Comparison of ENCODE assay signal across 8 mouse cellular contexts in the genomic region with DNA sequence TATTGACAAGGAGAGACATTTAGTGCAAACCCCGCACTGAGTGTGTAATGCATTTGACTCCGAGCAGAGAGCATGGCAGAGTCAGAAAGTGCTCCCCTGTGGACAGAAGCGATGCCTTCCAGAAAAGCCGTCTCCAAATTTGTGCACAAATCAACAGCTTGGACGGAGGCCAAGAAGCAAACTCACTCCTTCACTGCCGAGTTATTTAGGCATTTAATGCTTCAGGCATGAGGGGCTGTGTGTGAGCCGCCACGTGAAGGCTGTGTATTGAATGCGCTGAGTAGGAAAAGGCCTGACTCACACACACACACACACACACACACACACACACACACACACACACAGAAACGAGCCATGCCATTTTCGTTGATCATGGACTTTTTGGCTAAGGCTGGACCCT.
DNase-seq lines count a peak whose midpoint lies in the region; ATAC-seq and TF ChIP-seq lines count a peak whose summit lies in the region.
"Had no signal": no experiment of that assay in that cellular context is flagged by ENCODE, and none has a peak within 500 bp of the region (broad histone marks: within the 10 kb centered on the region; RNA-seq: fewer than 3 reads in every experiment).

No protein-coding gene starts in this region.

- 28% methylated on average over 11 of the region's 11 CpGs for WGBS in lung, embryonic 14.5 days
- WGBS in intestine, embryonic 16.5 days: 41% methylated on average over 11 of the region's 11 CpGs

- H3K4me1 ChIP-seq in lung, embryonic 14.5 days (ENCODE audit: insufficient read depth): peaks cover 5% of the 10 kb centered on the region; the same call in 1 of the 2 replicates
- peaks cover 3% of the 10 kb centered on the region; the same call in 1 of the 2 replicates for H3K4me1 ChIP-seq in intestine, embryonic 16.5 days (ENCODE audit: control insufficient read depth, insufficient read depth, low read length)

- peak; percentile 94 for DNase-seq in lung, embryonic 14.5 days
- DNase-seq in lung, postnatal 25 days (ENCODE audit: low spot score): no peak
- DNase-seq in adrenal gland, postnatal 36 days: peak; percentile 48 to 60
- peak; percentile 59 to 75 for DNase-seq in cerebellum, postnatal 25 days
- DNase-seq in right cerebral cortex, adult 2 months (ENCODE audit: low spot score in 2 of 2): peak; percentile 72 to 75
- no peak for DNase-seq in urinary bladder, adult 18-20 months (ENCODE audit: low spot score in 2 of 2)

- no peaks in the 10 kb centered on the region for H3K27me3 ChIP-seq in lung, embryonic 14.5 days (ENCODE audit: insufficient read depth, low read length)
- no peaks in the 10 kb centered on the region for H3K27me3 ChIP-seq in intestine, embryonic 16.5 days (replicated peaks; ENCODE audit: control insufficient read depth, insufficient read depth, low read length)

- no peak overlapping the region for H3K9ac ChIP-seq in lung, embryonic 14.5 days
- no peak overlapping the region for H3K9ac ChIP-seq in intestine, embryonic 16.5 days (ENCODE audit: low read depth, low read length)

- no peak overlapping the region for H3K4me3 ChIP-seq in lung, embryonic 14.5 days (ENCODE audit: low read depth, low read length)
- H3K4me3 ChIP-seq in intestine, embryonic 16.5 days (ENCODE audit: low read length): no peak overlapping the region

- H3K36me3 ChIP-seq in lung, embryonic 14.5 days (ENCODE audit: insufficient read depth): no peaks in the 10 kb centered on the region
- no peaks in the 10 kb centered on the region for H3K36me3 ChIP-seq in intestine, embryonic 16.5 days (ENCODE audit: control insufficient read depth, insufficient read depth, low read length)

- TF ChIP-seq CTCF in lung, embryonic 14.5 days (IDR thresholded peaks at IDR 0.05; ENCODE audit: low read depth): no peak

- H3K4me2 ChIP-seq in lung, embryonic 14.5 days: 0 out of 2 replicates have a peak overlapping the region, but pooled peaks have one; percentile 10
- no peak overlapping the region for H3K4me2 ChIP-seq in intestine, embryonic 16.5 days (ENCODE audit: low read depth, low read length)

- peak; percentile 70; the same call in 1 of the 2 replicates for ATAC-seq in lung, embryonic 14.5 days (ENCODE audit: insufficient read depth)
- peak; percentile 38; the same call in 1 of the 2 replicates for ATAC-seq in intestine, embryonic 16.5 days

- H3K9me3 ChIP-seq in lung, embryonic 14.5 days (ENCODE audit: low read depth, low read length): no peaks in the 10 kb centered on the region
- H3K9me3 ChIP-seq in intestine, embryonic 16.5 days (ENCODE audit: control insufficient read depth, low read length): no peaks in the 10 kb centered on the region

- no peak overlapping the region for H3K27ac ChIP-seq in lung, embryonic 14.5 days (ENCODE audit: low read depth)
- H3K27ac ChIP-seq in intestine, embryonic 16.5 days (ENCODE audit: low read length): no peak overlapping the region
- H3K27ac ChIP-seq: macrophage had no signal

Comparison
In these comparisons a context has a peak if more than half of its experiments do, and no peak if none do; other contexts are left out.
1. DNase-seq: peak in lung, embryonic 14.5 days (single experiment), adrenal gland, postnatal 36 days (2 of 2), cerebellum, postnatal 25 days (2 of 2) and right cerebral cortex, adult 2 months (2 of 2); none in lung, postnatal 25 days (single experiment) and urinary bladder, adult 18-20 months (0 of 2).